Mouse (Mus musculus): Measurements from ENCODE around the gene Thoc5.

Gene Thoc5

GRCm38 (mm10) chr11:4894848-4895816 lies at the start of gene Thoc5:
Gene Thoc5, plus strand, starts transcription at chr11:4895320.
- in situ Hi-C loops (cut with MseI, MboI), result no loop called here

DNA sequence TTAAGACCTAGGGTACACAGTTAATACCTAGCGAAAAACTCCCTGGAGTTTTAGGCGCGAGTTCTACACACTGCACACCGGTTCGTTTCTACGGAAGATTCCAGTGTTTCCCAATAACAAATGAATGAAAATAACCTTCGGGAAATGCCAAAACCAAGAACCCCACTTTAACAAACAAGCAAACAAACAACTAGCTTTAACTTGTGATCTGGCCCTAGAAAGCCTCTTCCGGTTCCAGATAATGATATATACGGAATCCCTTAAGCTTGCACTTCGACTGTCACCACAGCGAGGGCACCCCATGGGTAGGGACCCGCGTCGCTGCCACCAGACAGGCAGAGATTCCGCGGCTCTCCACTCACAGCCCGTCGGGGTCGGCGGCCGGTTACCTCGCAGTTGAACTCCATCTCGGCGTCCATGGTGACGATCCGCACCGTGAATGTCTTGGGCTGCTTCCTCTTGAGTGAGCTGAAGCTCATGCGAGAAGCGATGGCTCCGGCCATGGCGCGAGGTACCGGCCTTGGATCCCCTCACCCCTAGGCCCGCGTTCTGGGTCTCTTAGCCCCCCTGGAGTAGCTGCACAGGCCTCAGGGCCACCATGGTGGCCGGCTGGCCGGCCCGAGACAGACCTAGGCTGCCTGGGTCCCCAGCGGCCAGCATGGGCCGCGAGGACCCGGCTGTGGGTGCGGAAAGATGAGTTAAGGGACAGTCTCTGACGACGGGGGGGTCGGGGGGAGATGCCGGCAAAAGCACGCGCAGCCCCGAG lies 46.5 kb upstream of the Thoc5 start:
- in situ Hi-C loops (cut with MseI, MboI), result no loop called here

DNA sequence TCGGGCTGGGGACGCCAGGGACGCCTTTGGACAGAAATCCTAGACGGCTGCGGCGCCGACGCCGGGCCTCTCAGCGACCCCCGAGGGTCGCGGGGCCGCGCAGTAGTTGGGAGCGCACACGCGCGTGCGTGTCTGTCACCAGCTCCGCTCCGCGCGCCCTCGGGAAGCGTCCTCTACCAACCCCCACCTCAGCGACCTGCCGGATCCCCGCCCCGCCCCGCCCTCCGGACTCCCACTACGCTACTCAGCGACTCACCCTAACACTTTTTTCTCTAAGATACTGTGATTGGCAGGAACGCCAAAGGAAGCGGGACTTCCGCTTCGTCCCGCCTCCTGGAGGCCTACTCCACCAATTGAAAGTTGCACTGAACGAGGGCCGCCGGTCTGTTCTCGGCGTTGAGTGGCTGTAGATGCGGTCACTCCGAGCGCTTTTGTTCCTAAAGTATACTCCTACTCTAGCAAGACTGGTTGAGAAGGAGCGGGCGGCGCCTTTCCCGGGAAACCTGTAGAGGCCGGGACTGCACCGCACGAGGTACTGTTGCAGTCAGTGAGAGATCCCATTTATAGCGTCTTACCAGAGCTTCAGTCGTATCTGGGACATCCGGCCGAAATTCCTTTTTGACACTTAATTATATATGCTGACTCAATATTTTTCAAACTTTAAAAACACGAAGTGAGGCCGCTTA lies 45.7 kb upstream of the Thoc5 start, which contains the start of gene Nf2:
Gene Nf2 (minus strand): TSS at position 279 of the 686 bp plus-strand sequence.
- in situ Hi-C loops (cut with MseI, MboI), result no loop called here

GRCm38 (mm10) chr11:4850404-4850803 lies 44.7 kb upstream of the Thoc5 start:
- in situ Hi-C loops (cut with MseI, MboI), result no loop called here

- in situ Hi-C loops (cut with MseI, MboI), result no loop called here
Measured at GRCm38 (mm10) chr11:4853021-4853420, 42.1 kb upstream of the Thoc5 start.

GRCm38 (mm10) chr11:4854181-4854580 lies 40.9 kb upstream of the Thoc5 start:
- in situ Hi-C loops (cut with MseI, MboI), result no loop called here

GRCm38 (mm10) chr11:4858416-4858815 lies 36.7 kb upstream of the Thoc5 start:
- in situ Hi-C loops (cut with MseI, MboI), result no loop called here

DNA sequence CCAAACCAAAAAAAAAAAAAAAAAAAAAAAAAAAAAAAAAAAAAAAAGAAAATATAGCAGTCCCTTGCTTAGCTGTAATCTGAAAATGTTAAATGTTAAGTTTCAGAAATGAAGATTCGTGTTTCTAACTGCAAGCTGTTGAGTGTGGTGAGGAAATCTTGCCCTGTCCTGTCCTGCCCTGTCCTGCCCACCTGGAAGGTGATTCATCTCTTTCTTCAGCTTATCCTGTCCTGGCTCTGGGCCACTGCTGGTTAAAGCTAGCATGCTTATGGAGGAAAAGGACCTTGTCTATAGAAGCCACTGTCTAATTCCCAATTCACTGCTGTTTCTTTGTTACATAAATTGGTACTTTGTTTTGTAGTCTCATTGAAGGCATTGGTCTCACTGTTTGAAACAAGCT lies 34.1 kb upstream of the Thoc5 start:
- in situ Hi-C loops (cut with MseI, MboI), result no loop called here

GRCm38 (mm10) chr11:4861816-4862604 lies 33.1 kb upstream of the Thoc5 start:
- in situ Hi-C loops (cut with MseI, MboI), result no loop called here

DNA sequence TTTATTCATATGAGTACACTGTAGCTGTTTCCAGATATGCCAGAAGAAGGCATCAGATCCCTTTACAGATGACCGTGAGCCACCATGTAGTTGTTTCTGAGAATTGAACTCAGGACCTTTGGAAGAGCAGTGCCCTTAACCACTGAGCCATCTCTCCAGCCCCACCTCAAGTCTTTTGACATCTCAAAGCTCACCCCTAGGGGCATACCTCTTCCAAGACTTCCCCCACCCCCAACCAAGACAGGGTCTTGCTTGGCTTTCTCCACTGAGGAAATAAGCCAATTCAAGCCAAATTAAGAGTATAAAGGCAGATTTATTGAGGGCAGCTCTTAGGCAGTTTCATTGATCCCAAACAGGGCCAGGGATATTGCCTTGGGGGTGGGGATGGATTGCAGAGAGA lies 32.4 kb upstream of the Thoc5 start:
- in situ Hi-C loops (cut with MseI, MboI), result no loop called here

DNA sequence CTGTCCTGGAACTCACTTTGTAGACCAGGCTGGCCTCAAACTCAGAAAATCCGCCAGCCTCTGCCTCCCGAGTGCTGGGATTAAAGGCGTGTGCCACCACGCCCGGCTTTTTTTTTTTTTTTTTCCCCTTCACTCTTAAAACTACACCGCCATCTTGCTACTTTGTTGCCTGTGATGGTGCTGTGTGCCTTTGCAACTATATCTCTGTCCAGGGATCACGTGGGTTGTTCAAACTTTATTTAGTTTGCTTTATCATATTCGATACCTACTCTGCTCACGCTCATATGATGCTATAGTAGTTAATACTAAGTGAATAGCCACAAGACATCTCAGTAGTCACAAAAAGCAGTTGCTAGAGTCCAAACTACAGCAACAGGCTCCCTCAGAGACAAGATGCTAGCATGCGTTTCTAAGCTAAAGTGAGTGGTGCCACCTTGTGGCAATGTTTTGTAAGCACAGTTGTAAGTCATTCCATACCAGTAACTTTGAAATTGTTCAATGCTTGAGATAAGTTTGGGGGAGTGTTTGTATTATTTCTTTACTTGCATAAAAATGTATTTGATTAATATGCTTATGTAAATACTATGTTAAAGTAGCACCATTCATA lies 29.4 kb upstream of the Thoc5 start:
- in situ Hi-C loops (cut with MseI, MboI), result no loop called here

DNA sequence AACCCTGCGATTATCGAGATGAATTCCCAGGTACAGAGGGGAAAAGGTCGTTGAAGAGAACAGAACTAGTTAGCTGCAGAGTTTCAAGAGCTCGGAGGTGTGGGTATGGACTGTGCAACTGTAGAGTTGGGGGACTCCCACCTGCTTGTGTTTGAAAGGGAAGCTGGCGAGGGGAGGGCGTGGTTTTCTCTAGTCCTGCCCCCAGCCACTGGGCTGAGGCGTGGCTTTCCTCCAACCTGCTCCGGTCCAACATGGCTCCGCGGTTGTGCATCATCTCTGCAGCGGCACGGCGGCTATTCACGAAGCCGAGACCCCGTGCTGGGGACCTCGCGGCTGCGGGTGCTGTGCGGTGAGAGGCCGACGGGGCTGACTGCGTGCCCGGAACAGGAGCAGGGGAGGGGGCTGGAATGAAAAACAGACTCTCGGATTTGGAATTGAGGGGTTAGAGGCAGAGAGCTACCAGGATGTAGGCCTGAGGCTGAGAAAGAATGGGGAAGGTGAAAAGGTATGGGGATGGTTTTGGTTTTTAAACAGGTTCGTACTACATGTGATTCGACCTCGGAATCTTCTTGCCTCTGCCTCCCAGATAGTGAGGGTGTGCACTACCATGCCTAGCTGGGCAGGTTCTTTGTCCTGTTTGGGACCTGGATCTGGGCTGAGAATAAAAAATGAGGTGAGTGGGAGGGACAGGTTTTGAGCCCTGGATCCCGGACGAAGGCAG lies 21.2 kb upstream of the Thoc5 start, which contains the start of gene Nipsnap1:
Gene Nipsnap1 (plus strand): TSS at position 197 of the 721 bp plus-strand sequence.
- in situ Hi-C loops (cut with MseI, MboI), result no loop called here

GRCm38 (mm10) chr11:4874551-4874950 lies 20.6 kb upstream of the Thoc5 start:
- in situ Hi-C loops (cut with MseI, MboI), result no loop called here

- in situ Hi-C loops (cut with MseI, MboI), result no loop called here
Measured at GRCm38 (mm10) chr11:4881087-4881486, 14.0 kb upstream of the Thoc5 start.

GRCm38 (mm10) chr11:4882892-4883627 lies 12.1 kb upstream of the Thoc5 start:
- in situ Hi-C loops (cut with MseI, MboI), result no loop called here

GRCm38 (mm10) chr11:4885385-4885903 lies 9.7 kb upstream of the Thoc5 start:
- in situ Hi-C loops (cut with MseI, MboI), result no loop called here

DNA sequence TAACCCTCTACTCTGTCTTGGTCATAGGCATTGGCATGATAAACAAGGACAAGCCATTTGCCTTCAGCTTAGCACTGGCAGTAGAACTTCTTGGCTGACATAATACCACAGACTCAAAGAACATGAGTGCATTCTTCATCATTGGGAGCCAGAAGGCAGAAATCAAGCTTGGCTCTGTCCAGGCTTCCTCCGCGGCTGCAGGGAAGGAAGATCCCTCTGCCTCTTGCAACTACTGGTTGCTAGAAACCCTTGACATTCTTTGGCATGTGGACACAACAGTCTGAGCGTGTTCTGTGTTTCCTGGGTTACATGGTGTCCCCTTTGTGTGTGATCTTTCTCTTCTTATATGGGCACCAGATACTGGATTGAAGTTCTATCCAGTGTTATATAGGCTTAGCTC lies 8.1 kb upstream of the Thoc5 start:
- in situ Hi-C loops (cut with MseI, MboI), result no loop called here

GRCm38 (mm10) chr11:4900437-4900836 lies 5.3 kb downstream of the Thoc5 start:
- in situ Hi-C loops (cut with MseI, MboI), result no loop called here

- in situ Hi-C loops (cut with MseI, MboI), result no loop called here
Measured at GRCm38 (mm10) chr11:4901956-4902355, 6.8 kb downstream of the Thoc5 start.

Measured in mouse trophoblast stem cell (cell line).